21 mouse cellular contexts compared by ENCODE assay signal in genomic region chr17:83823835-83824234, GRCm38 (mm10). TPM values are rescaled to one million over a fixed set of nuclear protein-coding genes. Genes with fewer than 3 reads are reported as not detected.
DNase-seq lines count a peak whose midpoint lies in the region; ATAC-seq lines count a peak whose summit lies in the region.
"Had no signal": no experiment of that assay in that cellular context is flagged by ENCODE, and none has a peak within 500 bp of the region (broad histone marks: within the 10 kb centered on the region; RNA-seq: fewer than 3 reads in every experiment).

No protein-coding gene starts in this region.

- H3K4me2 ChIP-seq in heart, embryonic 11.5 days = no peak overlapping the region
- no peak overlapping the region for H3K4me2 ChIP-seq in forebrain, embryonic 11.5 days (ENCODE audit: low read depth, low read length, severe bottlenecking)
- H3K4me2 ChIP-seq: forebrain, embryonic 15.5 days; hindbrain, embryonic 15.5 days; liver, embryonic 12.5 days; neural tube, embryonic 13.5 days had no signal

- H3K4me3 ChIP-seq in heart, embryonic 11.5 days (ENCODE audit: low read depth, low read length) = no peak overlapping the region
- H3K4me3 ChIP-seq in forebrain, embryonic 11.5 days (ENCODE audit: low read depth, low read length) = no peak overlapping the region
- H3K4me3 ChIP-seq: forebrain, embryonic 15.5 days; hindbrain, embryonic 15.5 days; layer of hippocampus, adult 2 months; liver, embryonic 12.5 days; neural tube, embryonic 13.5 days had no signal

- no peaks in the 10 kb centered on the region for H3K9me3 ChIP-seq in heart, embryonic 11.5 days (replicated peaks; ENCODE audit: control insufficient read depth, low read length)
- H3K9me3 ChIP-seq in forebrain, embryonic 11.5 days (ENCODE audit: control insufficient read depth, low read length) = no peaks in the 10 kb centered on the region
- H3K9me3 ChIP-seq: forebrain, embryonic 15.5 days; hindbrain, embryonic 15.5 days; liver, embryonic 12.5 days; neural tube, embryonic 13.5 days had no signal

- ATAC-seq in heart, embryonic 11.5 days (replicated peaks; ENCODE audit: insufficient number of reproducible peaks, low FRiP score, low TSS enrichment) = 0 out of 2 replicates have a peak, but pooled peaks have one; percentile 33
- peak; percentile 43 to 67 for ATAC-seq in hematopoietic stem cell, adult 5-6 weeks (replicated peaks in 1 of 2; ENCODE audit: insufficient read depth in 1 of 2, low FRiP score in 2 of 2, low TSS enrichment in 1 of 2, low read depth in 1 of 2, poor library complexity in 2 of 2, severe bottlenecking in 2 of 2)
- no peak for ATAC-seq in forebrain, embryonic 11.5 days (replicated peaks; ENCODE audit: low FRiP score)
- ATAC-seq: forebrain, embryonic 15.5 days; liver, embryonic 12.5 days had no signal

- no peak for DNase-seq in heart, adult 11 months
- DNase-seq in B cell, adult 2 months = peak; percentile 53 to 54
- peak; percentile 61 for DNase-seq in thymus, postnatal 0 days (ENCODE audit: low spot score)
- DNase-seq in right cerebral cortex, postnatal 25 days = no peak
- DNase-seq in forebrain, embryonic 11.5 days (ENCODE audit: low spot score) = no peak
- DNase-seq in lung, adult 18-20 months = no peak
- DNase-seq: cerebellum, adult 11-12 months; kidney, adult 8-10 months; lung, postnatal 14 days; midbrain, embryonic 14.5 days; retina, postnatal 1 day had no signal

- no peak overlapping the region for H3K27ac ChIP-seq in heart, embryonic 11.5 days (ENCODE audit: low read depth, low read length)
- H3K27ac ChIP-seq in forebrain, embryonic 11.5 days (ENCODE audit: low read depth, low read length) = no peak overlapping the region
- H3K27ac ChIP-seq: forebrain, embryonic 15.5 days; hindbrain, embryonic 15.5 days; layer of hippocampus, adult 2 months; liver, embryonic 12.5 days; neural tube, embryonic 13.5 days had no signal

- H3K9ac ChIP-seq in heart, embryonic 11.5 days (ENCODE audit: low read depth, low read length) = no peak overlapping the region
- no peak overlapping the region for H3K9ac ChIP-seq in forebrain, embryonic 11.5 days (ENCODE audit: low read length)
- H3K9ac ChIP-seq: forebrain, embryonic 15.5 days; hindbrain, embryonic 15.5 days; liver, embryonic 12.5 days; neural tube, embryonic 13.5 days had no signal

- no peaks in the 10 kb centered on the region for H3K27me3 ChIP-seq in heart, embryonic 11.5 days (ENCODE audit: control insufficient read depth, insufficient read depth, low read length)
- H3K27me3 ChIP-seq in forebrain, embryonic 11.5 days (ENCODE audit: control insufficient read depth, insufficient read depth, low read length) = no peaks in the 10 kb centered on the region
- H3K27me3 ChIP-seq: forebrain, embryonic 15.5 days; hindbrain, embryonic 15.5 days; liver, embryonic 12.5 days; neural tube, embryonic 13.5 days had no signal

- no peaks in the 10 kb centered on the region; the same call in 1 of the 2 replicates for H3K36me3 ChIP-seq in heart, embryonic 11.5 days (ENCODE audit: control insufficient read depth, insufficient read depth, low read length)
- H3K36me3 ChIP-seq in forebrain, embryonic 11.5 days (ENCODE audit: control insufficient read depth, insufficient read depth, low read length) = no peaks in the 10 kb centered on the region
- H3K36me3 ChIP-seq: forebrain, embryonic 15.5 days; hindbrain, embryonic 15.5 days; liver, embryonic 12.5 days; neural tube, embryonic 13.5 days had no signal

- H3K4me1 ChIP-seq in heart, embryonic 11.5 days (ENCODE audit: control insufficient read depth, insufficient read depth, low read length) = peaks cover 7% of the 10 kb centered on the region
- no peaks in the 10 kb centered on the region for H3K4me1 ChIP-seq in forebrain, embryonic 11.5 days (replicated peaks; ENCODE audit: control insufficient read depth, insufficient read depth, low read length)

- 83% methylated on average over 7 of the region's 7 CpGs for WGBS in heart, embryonic 11.5 days (ENCODE audit: insufficient replicate concordance)
- WGBS in forebrain, embryonic 11.5 days = 88% methylated on average over 7 of the region's 7 CpGs

RNA-seq across cellular contexts. Expression of gene Haao, which starts 23.9 kb away (rescaled TPM):
- 0.21 and 0.28 TPM in 2 replicates for polyA plus RNA-seq in heart, embryonic 11.5 days (2014; fragmentation: Nextera tagmentation; extraction: Ambion mirVana)
- total RNA-seq in hematopoietic stem cell, adult 5-6 weeks (2017) = 30.9 and 33.2 TPM in 2 replicates
- polyA plus RNA-seq in thymus, postnatal 0 days (2015; fragmentation: Nextera tagmentation; extraction: Ambion mirVana) = 5.6 and 5.9 TPM in 2 replicates
- not detected in 2 replicates for polyA plus RNA-seq in forebrain, embryonic 11.5 days (2014; fragmentation: Nextera tagmentation; extraction: Ambion mirVana)
- total RNA-seq: layer of hippocampus, adult 2 months; left cerebral cortex, postnatal 10 days had no signal
- polyA plus RNA-seq: C2C12; forebrain, embryonic 15.5 days; heart, embryonic 14.5 days; neural tube, embryonic 13.5 days had no signal

Comparison
In these comparisons a context has a peak if more than half of its experiments do, and no peak if none do; other contexts are left out.
1. DNase-seq: peak in B cell, adult 2 months (2 of 2) and thymus, postnatal 0 days (single experiment); none in heart, adult 11 months (single experiment), right cerebral cortex, postnatal 25 days (single experiment), forebrain, embryonic 11.5 days (single experiment) and lung, adult 18-20 months (0 of 2).